Mouse (Mus musculus): ENCODE measurements around the gene Gm43552.
"Not testable (repeated sequence)": the region's sequence is repeated elsewhere in the genome, so short reads cannot be mapped to it uniquely, and the experiment has no call there.

Gm43552 gene

GRCm38 (mm10) chr5:65489830-65490229 lies 2.8 kb downstream of the Gm43552 start:
- peak; percentile 12 to 33 for DNase-seq

GRCm38 (mm10) chr5:65488725-65489124 lies 3.9 kb downstream of the Gm43552 start:
- no peak for DNase-seq

DNA sequence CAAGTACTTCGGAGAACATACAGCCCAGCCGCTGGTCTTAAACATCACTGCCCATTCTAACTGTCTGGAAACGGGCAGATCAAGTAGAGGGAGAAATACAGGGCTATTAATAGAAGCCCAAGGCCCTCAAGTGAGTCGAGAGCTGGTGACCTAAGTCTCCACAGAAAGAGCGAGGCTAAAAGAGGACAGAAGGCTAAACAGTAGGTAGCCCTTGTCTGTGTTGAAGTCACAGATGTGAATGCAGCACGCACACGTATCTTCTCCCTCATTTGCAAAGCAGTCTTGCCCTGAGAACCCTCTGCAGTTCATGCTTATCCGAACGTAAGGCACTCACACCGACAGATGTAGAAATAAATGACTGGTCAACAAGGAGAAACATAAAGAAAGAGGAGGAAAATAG lies 5.3 kb downstream of the Gm43552 start:
- peak in 1 of 2 experiments; percentile 9 for DNase-seq

GRCm38 (mm10) chr5:65486514-65486913 lies 6.1 kb downstream of the Gm43552 start:
- no peak for DNase-seq

GRCm38 (mm10) chr5:65482996-65483395 lies 9.6 kb downstream of the Gm43552 start:
- DNase-seq = no peak

DNA sequence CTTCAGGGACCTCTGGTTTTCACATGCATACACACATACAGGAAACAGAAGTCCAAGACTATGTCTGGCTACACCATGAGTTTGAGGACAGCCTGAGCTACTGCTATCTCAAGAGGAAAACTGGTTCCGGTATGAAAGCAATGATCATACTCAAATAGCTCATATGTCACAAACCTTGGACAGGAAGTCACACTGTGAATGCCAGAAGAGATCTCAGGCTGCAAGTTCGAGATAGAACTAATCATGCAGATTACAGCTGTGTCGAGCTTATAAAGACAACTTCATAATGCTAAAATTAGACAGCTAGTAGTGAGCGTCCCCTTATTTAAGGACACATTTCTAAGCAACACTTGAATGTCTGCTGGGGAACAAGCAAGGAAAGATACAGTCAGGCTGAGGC lies 12.1 kb downstream of the Gm43552 start:
- no peak for DNase-seq

GRCm38 (mm10) chr5:65479681-65480445 lies 12.8 kb downstream of the Gm43552 start:
- DNase-seq = no peak

GRCm38 (mm10) chr5:65478224-65478623 lies 14.4 kb downstream of the Gm43552 start:
- peak; percentile 55 to 62 for DNase-seq

- not testable (repeated sequence) for DNase-seq
Observed at GRCm38 (mm10) chr5:65476739-65477138, 15.9 kb downstream of the Gm43552 start.

DNA sequence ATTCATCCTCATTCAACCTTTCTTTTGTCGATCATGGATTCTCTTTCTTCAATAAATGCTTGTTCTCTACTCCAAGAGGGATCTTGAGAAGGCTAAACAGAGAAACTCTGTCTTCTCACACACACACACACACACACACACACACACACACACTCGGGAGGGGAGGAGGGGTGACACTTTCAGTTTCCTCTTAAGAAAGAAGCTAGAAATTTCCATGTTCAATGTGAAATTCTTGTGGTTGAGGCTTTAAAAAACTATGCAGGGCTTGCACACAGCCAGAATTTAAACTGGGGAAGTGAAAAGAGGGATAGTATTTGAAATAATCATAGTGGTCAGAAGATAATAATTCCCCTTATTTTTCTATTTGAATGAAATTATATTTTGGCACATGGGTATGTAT lies 16.8 kb downstream of the Gm43552 start:
- no peak for DNase-seq

DNA sequence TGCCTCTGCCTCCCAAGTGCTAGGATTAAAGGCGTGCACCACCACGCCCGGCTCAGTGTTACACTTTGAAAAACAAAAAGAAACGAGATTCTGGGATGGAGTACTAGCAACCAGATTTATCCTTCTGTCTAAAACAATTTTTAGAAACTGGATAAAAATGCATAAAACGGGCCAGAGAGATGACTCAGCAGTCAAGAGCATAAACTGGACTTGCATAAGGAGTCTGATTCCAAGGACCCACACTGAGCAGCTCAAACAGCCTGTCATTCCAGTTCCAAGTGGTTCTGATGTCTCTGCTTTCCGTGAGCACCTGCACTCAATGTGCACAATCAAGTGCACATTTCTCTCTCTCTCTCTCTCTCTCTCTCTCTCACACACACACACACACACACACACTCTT lies 22.9 kb downstream of the Gm43552 start:
- peak in 1 of 2 experiments; percentile 13 for DNase-seq

DNA sequence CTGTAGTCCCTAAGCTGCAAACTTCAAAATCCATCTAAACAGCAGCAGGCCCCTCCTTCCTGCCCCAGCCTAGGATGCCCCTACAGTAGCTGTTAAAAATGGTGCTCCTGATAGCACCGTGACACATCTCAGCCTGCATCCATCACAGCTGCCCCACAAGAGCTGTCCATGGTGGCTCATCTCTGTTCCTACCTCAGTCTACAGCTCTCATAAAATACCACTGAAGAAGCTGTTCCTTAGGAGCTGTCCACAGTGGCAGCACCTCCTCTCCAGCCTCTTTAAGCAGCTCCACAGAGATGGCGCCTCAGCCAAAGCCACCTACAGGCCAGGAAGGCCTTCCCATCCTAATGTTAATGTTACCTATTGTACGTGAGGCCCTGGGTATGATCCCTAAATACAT lies 25.7 kb downstream of the Gm43552 start:
- DNase-seq = no peak

DNA sequence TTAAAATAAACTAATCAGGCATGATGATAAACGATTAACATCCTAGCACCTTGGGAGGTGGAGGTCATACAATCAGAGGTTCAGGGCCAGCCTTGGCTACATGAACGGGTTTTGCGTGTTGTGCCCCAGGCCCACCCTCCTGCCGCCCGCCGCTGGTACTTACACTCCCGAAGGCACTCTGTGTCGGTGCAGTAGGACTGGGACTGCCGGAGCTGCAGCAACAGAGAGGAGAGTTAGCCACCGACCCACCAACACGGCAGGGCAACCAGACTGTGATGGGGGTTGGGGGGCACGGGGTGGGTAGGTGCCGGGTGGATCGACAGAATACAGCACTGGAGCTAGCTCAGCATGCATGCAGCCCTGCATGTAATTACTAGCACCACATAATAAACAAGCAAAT lies 32.3 kb downstream of the Gm43552 start:
- no peak for DNase-seq

DNA sequence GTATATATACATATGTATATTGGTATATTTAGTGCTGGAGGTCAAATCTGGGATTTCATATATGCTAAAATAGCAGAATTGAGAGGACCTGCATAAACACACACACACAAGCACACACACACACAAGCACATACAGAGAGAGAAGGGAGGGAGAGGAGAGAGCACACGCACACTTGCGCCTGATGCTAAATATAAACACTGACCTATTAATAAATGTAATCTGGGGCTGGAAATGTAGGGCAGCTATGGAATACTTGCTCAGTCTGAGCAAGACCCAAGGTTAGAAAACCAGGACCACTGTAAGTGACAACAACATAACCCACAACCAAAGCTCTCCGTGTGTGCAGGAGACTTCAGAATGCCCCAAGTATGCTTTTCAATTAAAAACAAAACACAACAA lies 33.2 kb downstream of the Gm43552 start:
- no peak for DNase-seq

DNA sequence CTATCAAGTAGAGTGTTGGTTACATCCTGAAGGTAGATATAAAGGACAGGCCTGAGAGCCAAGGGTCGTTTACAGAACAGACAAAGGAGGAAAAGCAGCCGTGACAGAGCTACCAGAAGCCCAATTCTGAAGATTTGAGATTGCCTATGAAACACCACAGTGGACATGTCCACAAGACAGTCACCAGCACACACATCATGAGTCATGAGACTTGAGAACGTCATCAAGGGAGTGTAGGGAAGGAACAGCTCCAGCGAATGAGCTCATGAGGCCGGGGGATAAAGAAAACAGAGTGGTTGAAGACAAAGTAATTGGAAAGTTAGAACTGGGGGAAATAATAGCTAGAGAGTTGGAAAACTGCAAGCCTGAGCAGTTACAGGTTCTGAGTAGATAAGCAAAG lies 34.8 kb downstream of the Gm43552 start:
- no peak for DNase-seq

DNA sequence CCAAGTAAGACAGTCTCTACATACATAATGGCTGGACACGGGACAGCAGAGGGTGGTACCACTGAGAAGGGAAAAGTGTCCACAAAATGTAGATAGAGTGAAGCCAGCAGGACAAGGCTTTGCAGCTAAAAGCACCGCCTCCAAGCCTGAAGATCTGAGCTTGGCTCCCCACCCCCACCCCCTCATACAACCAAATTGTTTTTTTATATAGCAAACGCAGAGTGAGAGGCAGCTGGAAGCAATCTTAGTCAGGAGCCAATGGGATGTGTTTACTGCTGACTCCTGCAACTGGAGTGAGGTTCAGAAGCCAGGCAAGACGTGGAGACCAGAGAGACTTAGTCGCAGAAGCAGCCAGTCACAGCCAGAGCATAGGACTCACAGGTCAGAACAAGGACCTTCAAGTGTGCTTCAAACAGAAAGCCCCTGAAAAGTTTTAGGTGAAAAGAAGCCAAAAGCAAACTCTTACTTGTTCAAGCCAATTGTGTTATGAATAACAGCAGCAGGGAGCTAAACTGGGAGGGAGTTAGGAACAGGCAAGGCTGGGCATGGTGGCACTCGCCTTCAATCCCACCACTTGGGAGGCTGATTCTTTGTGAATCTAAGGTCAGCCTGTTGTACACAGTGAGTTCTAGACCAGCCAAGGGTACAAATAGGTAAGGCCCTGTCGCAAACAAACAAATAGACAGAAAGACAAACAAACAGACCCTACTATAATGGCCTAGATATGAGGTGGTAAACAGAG lies 35.4 kb downstream of the Gm43552 start:
- DNase-seq = no peak

DNA sequence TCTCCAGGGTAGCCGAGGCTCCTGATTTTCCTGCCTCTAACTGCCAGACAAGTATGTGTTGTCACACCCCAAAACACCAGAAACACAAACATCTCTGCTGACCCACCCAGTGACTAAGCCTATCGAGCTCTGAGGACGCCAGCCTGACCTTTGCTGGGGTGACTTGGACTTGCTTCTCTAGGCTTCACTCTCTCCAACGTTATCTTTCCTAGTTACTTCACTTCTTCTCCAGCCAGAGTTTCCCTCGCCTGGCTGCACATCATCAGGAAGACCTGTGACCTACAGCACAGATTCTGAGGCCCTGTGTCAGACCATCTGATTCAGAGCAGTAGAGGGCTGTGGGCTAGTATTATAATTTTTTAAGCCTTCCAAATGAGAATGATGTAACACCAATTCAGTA lies 37.9 kb downstream of the Gm43552 start:
- DNase-seq = no peak

- no peak for DNase-seq
Observed at GRCm38 (mm10) chr5:65448941-65449340, 43.7 kb downstream of the Gm43552 start.

GRCm38 (mm10) chr5:65447826-65448225 lies 44.8 kb downstream of the Gm43552 start:
- DNase-seq = peak; percentile 81 to 84

DNA sequence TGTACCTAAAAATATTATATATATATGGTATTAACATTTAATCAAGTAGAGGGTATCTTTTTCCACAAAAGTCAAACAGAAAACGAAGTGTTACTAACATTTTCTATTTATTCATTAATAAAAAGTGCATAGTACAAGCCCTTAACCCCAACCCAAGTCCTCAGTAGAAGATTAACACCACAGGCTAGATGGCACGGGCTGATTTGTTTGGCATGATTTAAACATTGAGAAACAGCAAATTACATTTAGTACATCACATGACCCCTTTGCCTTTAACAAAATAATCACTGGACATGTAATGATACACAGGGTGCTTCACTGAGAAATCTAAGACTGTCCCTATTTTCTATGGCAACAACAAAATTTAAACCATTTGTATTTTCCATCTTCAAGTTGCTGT lies 45.9 kb downstream of the Gm43552 start:
- no peak for DNase-seq

DNA sequence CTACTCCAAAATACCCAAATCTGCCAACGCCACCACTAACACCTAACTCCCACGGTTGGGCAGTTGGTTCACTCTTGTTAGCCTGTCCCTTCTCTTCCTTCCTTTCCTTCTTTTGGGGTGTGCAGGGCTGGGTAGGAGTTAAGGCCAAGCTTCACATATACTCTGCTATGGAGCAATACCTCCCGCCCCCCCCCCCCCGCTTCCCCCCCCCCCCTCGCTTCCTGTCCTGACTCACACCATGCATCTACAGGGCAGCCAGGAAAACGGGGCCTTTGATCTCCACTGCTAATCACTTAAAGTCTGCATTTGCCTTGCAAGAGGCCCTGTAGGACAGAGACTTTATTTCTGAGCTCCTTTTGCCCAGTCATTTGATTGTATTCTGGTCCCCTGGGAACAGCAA lies 47.7 kb downstream of the Gm43552 start:
- no peak for DNase-seq

DNA sequence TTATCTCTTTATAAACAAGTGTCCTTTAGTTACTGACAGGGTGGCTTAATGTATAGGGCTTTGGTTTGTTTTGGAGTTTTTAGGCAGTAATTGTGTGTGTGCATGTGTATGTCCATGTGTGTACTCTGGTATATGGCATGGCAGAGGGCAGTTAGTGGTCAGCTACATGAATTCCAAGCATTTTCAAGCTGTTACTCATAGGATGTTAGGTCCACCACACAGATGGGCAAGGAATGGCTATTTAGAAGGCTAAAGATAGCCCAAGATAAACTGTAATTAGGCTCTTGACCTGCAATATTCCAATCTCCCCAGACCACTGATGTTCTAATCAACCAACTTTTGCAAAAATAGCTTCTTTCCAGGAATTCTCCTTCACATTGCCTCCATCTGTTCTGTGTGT lies 54.6 kb downstream of the Gm43552 start:
- no peak for DNase-seq

DNA sequence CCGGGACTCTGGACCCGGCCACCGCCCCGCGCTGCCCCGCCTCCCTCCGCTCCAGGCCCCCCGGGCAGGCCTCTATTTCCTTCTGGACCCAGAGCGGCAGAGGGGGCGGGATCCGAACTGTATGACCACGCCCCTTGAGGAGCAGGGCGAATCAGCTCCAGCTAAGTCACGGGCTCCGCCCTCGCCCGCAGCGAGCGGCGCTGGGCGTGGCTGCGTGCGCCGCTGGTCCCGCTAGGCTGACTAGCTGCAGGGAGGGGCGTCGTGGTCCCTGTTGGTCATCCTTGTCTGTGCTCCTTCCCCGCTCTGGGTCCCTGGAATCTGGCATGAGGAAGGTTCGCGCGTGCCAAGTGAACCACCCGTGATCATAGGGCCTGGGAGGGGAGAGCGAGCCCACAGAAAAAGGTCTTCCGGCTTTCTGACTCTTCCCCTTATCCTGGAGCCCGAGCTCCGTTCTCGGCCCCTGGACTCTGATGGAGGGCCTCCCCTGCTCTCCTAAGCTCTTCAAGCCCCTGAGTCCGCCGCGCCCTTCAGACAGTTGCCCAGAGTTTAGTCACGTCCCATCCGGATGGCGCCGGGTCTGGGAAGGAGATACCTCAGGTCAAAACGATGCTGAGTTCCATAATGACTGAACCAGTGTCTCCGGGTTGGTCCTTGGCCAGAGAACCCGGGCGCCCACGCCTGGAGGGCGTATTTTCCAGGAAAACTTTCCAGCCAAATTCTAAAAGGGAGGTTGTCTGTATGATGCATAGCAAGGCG lies 56.6 kb downstream of the Gm43552 start, which contains the start of gene Ugdh:
Gene Ugdh, minus strand, starts transcription at position 144 of the 756 bp plus-strand sequence.
- DNase-seq = peak; percentile 97 to 98

Measured in cerebellum, postnatal 10 days (tissue).